Mouse (Mus musculus) stomach, postnatal 0 days (tissue): ENCODE measurements around the gene Sema4f.

ENCODE experiments used
- CTCF ChIP-seq: IDR thresholded peaks from 2 replicates; pipeline ENCODE4 v1.5.1; 2016; ENCODE audit warnings: antibody characterized with exemption, low read depth, mild to moderate bottlenecking, moderate library complexity
- EP300 ChIP-seq: optimal IDR thresholded peaks from 2 replicates; pipeline ENCODE3; 2016; ENCODE audit warnings: antibody characterized with exemption

DNA sequence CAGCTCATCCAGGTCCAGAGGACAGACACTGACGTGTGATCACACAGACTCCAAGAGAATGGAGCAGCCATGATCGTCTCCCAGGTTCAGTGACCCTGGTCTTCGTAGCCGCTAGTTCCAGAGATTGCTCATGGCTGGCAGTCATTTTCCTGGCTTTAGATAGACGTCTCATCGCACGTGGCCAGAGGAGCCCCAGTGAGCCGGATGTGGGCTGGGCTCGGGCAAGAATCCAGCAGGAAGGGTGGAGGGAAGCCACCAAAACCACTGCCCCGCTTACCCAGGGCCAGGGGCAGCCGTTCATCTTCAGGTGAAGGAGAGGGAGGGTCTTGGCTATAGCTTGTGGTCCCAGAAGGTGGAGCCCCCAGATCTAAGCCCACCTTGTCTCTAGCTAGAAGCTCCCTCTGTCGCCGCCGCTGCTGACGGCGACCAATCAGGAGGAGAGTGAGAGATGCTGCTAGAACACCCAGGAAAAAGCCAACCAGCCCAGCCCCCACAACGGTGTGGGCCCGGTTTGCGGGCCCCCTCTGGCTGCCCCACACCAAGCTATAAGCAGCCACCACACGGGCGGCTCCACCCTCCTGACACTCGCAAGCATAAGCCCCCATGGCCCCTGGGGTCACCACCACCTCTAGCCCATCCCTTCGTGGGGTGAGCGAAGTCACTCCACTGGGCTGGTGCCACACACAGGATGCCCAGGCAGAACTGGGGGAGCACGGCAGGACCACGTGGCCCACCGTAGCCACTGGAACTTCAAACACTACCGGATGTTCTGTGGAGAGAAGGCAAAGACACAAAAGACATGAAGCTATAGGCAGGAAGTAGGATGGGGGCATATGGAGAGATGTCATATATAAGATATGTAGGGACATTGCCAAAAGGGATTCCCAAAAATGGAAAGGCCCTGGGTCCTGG lies 26.0 kb downstream of the Sema4f start:
- no peak for TF ChIP-seq CTCF
- no peak for TF ChIP-seq EP300
